Mouse (Mus musculus) midbrain, postnatal 0 days (tissue): ENCODE results near the gene Klrg1. TPM values are rescaled to one million over a fixed set of nuclear protein-coding genes. Genes with fewer than 3 reads are reported as not detected.

Source experiments
- ATAC-seq: fragments of 200-750 bp; cut with Nextera tagmentation; 2 replicates; pipeline ENCODE4 v1.8.0; 2017; ENCODE audit warnings: moderate number of reproducible peaks, mild to moderate bottlenecking, moderate TSS enrichment, moderate library complexity; ENCODE audit not compliant: low FRiP score
- DNase-seq: peaks from one replicate; pipeline ENCODE4 v3.0.0-alpha.2; 2015; ENCODE audit warnings: low spot score
- H3K27ac ChIP-seq: fragments of 300-500 bp; sonication (generic); 2 replicates; pipeline ENCODE4 v1.5.1; 2014; ENCODE audit warnings: low read depth, mild to moderate bottlenecking, low read length, mixed read lengths
- H3K27me3 ChIP-seq: fragments of 300-500 bp; sonication (generic); 2 replicates; pipeline ENCODE4 v1.6.1; 2014; ENCODE audit warnings: low read length, control low read depth, mixed read lengths; ENCODE audit not compliant: insufficient read depth
- H3K36me3 ChIP-seq: fragments of 300-500 bp; sonication (generic); 2 replicates; pipeline ENCODE4 v1.6.1; 2014; ENCODE audit warnings: low read length, control low read depth, mixed read lengths; ENCODE audit not compliant: insufficient read depth
- H3K4me1 ChIP-seq: fragments of 300-500 bp; sonication (generic); 2 replicates; pipeline ENCODE4 v1.6.1; 2014; ENCODE audit warnings: mild to moderate bottlenecking, control low read depth, antibody characterized with exemption, low read length, mixed read lengths; ENCODE audit not compliant: insufficient read depth
- H3K4me2 ChIP-seq: fragments of 300-500 bp; sonication (generic); 2 replicates; pipeline ENCODE4 v1.6.1; 2014; ENCODE audit warnings: low read depth, mild to moderate bottlenecking, low read length, mixed read lengths; ENCODE audit not compliant: poor library complexity, severe bottlenecking
- H3K4me3 ChIP-seq: fragments of 300-500 bp; sonication (generic); 2 replicates; pipeline ENCODE4 v1.5.1; 2014; ENCODE audit warnings: low read depth, mild to moderate bottlenecking, low read length, moderate library complexity
- H3K9ac ChIP-seq: fragments of 300-500 bp; sonication (generic); replicated peaks from 2 replicates; pipeline ENCODE4 v1.6.1; 2014; ENCODE audit warnings: mild to moderate bottlenecking, low read length, moderate library complexity, mixed read lengths; ENCODE audit not compliant: poor library complexity, severe bottlenecking
- H3K9me3 ChIP-seq: fragments of 300-500 bp; sonication (generic); 2 replicates; pipeline ENCODE4 v1.6.1; 2016; ENCODE audit warnings: low read length, control low read depth
- CTCF ChIP-seq: IDR thresholded peaks from 2 replicates; pipeline ENCODE4 v1.5.1; 2016; ENCODE audit warnings: antibody characterized with exemption, mild to moderate bottlenecking
- WGBS: fragments of 180-500 bp; shearing (Covaris S2); extraction: QIAGEN DNeasy Blood & Tissue Kit; methylation state at CpG from one replicate; pipeline ENCODE4 v1.1.7; 2014; 5-methylcytosine and 5-hydroxymethylcytosine counted together
- polyA plus RNA-seq: library from polyadenylated mRNA; unstranded; fragments of >200 nt; fragmentation: Nextera tagmentation; extraction: Ambion mirVana; gene quantifications from 2 replicates; pipeline ENCODE4 v1.2.1, GENCODE M21; 2015
- total RNA-seq: library from RNA; depleted of rRNA; stranded (reverse); fragments of >200 nt; gene quantifications from 2 replicates; pipeline ENCODE4 v1.2.3, GENCODE M21; 2014

Klrg1 gene
- total and polyA plus RNA-seq, 2 experiments from 2014 or later: 0.33 to 1.9 TPM

GRCm38 (mm10) chr6:122291735-122292134, 9.1 kb upstream of the Klrg1 start:
- no peak for DNase-seq
- no peak overlapping the region for H3K9ac ChIP-seq
- ATAC-seq: no peak
- H3K4me1 ChIP-seq: no peaks in the 10 kb centered on the region
- H3K36me3 ChIP-seq: no peaks in the 10 kb centered on the region
- H3K9me3 ChIP-seq: no peaks in the 10 kb centered on the region
- no peak overlapping the region for H3K27ac ChIP-seq
- WGBS: 83% methylated on average over 3 of the region's 3 CpGs
- TF ChIP-seq CTCF: no peak
- H3K4me3 ChIP-seq: no peak overlapping the region
- no peak overlapping the region for H3K4me2 ChIP-seq
- H3K27me3 ChIP-seq: no peaks in the 10 kb centered on the region

- Histone ChIP-seq H3K27me3 (no peaks in the 10 kb centered on the region), H3K9ac (no peak overlapping the region), H3K4me3 (no peak overlapping the region), H3K9me3 (no peaks in the 10 kb centered on the region), H3K4me2 (no peak overlapping the region), H3K4me1 (no peaks in the 10 kb centered on the region), H3K27ac (no peak overlapping the region), H3K36me3 (no peaks in the 10 kb centered on the region)
- no peak for DNase-seq
- 71% methylated on average over 2 of the region's 2 CpGs for WGBS
- no peak for TF ChIP-seq CTCF
- ATAC-seq: no peak
These were observed 8.6 kb upstream of the Klrg1 start for GRCm38 (mm10) chr6:122291264-122291663.

- Histone ChIP-seq H3K9ac (no peak overlapping the region), H3K27me3 (no peaks in the 10 kb centered on the region), H3K4me2 (no peak overlapping the region), H3K36me3 (no peaks in the 10 kb centered on the region), H3K9me3 (no peaks in the 10 kb centered on the region), H3K4me1 (no peaks in the 10 kb centered on the region), H3K27ac (no peak overlapping the region), H3K4me3 (no peak overlapping the region)
- 65% methylated on average over 3 of the region's 3 CpGs for WGBS
- no peak for TF ChIP-seq CTCF
- ATAC-seq: no peak
- no peak for DNase-seq
These were observed 7.6 kb upstream of the Klrg1 start for GRCm38 (mm10) chr6:122290253-122290652.

GRCm38 (mm10) chr6:122289313-122289712, 6.6 kb upstream of the Klrg1 start:
- H3K4me1 ChIP-seq: no peaks in the 10 kb centered on the region
- no peak overlapping the region for H3K4me2 ChIP-seq
- WGBS: 66% methylated on average over 1 of the region's 1 CpGs
- H3K27me3 ChIP-seq: no peaks in the 10 kb centered on the region
- no peak for ATAC-seq
- H3K27ac ChIP-seq: no peak overlapping the region
- no peak for TF ChIP-seq CTCF
- no peak overlapping the region for H3K9ac ChIP-seq
- no peak for DNase-seq
- no peaks in the 10 kb centered on the region for H3K9me3 ChIP-seq
- no peak overlapping the region for H3K4me3 ChIP-seq
- no peaks in the 10 kb centered on the region for H3K36me3 ChIP-seq

- Histone ChIP-seq H3K27ac (no peak overlapping the region), H3K4me2 (no peak overlapping the region), H3K4me3 (no peak overlapping the region), H3K27me3 (no peaks in the 10 kb centered on the region), H3K9ac (no peak overlapping the region), H3K36me3 (no peaks in the 10 kb centered on the region), H3K9me3 (no peaks in the 10 kb centered on the region), H3K4me1 (no peaks in the 10 kb centered on the region)
- peak; percentile 13; the same call in 1 of the 2 replicates for TF ChIP-seq CTCF
- ATAC-seq (no peak), DNase-seq (no peak)
- 48% methylated on average over 1 of the region's 1 CpGs for WGBS
These were observed 5.6 kb upstream of the Klrg1 start for GRCm38 (mm10) chr6:122288263-122288662.

GRCm38 (mm10) chr6:122284823-122285222, 2.1 kb upstream of the Klrg1 start:
- Histone ChIP-seq H3K4me1 (no peaks in the 10 kb centered on the region), H3K4me3 (no peak overlapping the region), H3K36me3 (no peaks in the 10 kb centered on the region), H3K9me3 (no peaks in the 10 kb centered on the region), H3K27me3 (no peaks in the 10 kb centered on the region), H3K27ac (no peak overlapping the region), H3K4me2 (no peak overlapping the region), H3K9ac (no peak overlapping the region)
- WGBS: 100% methylated on average over 1 of the region's 1 CpGs
- no peak for TF ChIP-seq CTCF
- no peak for DNase-seq
- no peak for ATAC-seq
